Mouse (Mus musculus) neural tube, embryonic 11.5 days (tissue): ENCODE results near the gene Dennd6a. TPM values are rescaled to one million over a fixed set of nuclear protein-coding genes. Genes with fewer than 3 reads are reported as not detected.

Experiments used
- microRNA-seq: library from miRNA; unstranded; fragments of <30 nt; microRNA quantifications from one replicate; pipeline ENCODE4, GENCODE M21; 2016
- polyA plus RNA-seq: library from polyadenylated mRNA; unstranded; fragments of >200 nt; fragmentation: Nextera tagmentation; extraction: Ambion mirVana; gene quantifications from 2 replicates; pipeline ENCODE4 v1.2.1, GENCODE M21; 2014

Gene Dennd6a
- polyA plus RNA-seq, 1 experiment from 2014 or later, result 29.9 TPM

Small RNA genes lying within 50 kb of the gene (microRNA-seq; reads per million reads assigned to microRNA genes)
- gene Mir7672, result 0.78 reads per million

Other genes with a start within 250 kb of the Dennd6a start
- gene Slmap, start 38.9 kb upstream of the Dennd6a start, polyA plus RNA-seq, result 24.7 and 25.2 TPM in 2 replicates
- 629 and 640 TPM in 2 replicates for gene Arf4, start 64.2 kb downstream of the Dennd6a start, polyA plus RNA-seq
- gene Pde12, start 96.0 kb downstream of the Dennd6a start, polyA plus RNA-seq, result 13.3 and 14.9 TPM in 2 replicates
- 0.01 TPM in 2 replicates for gene Dnah12, start 119.4 kb downstream of the Dennd6a start, polyA plus RNA-seq